Mouse (Mus musculus) stomach, postnatal 0 days (tissue): ENCODE measurements around the gene Rnf151.

Experiments used
- CTCF ChIP-seq: IDR thresholded peaks from 2 replicates; pipeline ENCODE4 v1.5.1; 2016; ENCODE audit warnings: antibody characterized with exemption, low read depth, mild to moderate bottlenecking, moderate library complexity
- EP300 ChIP-seq: optimal IDR thresholded peaks from 2 replicates; pipeline ENCODE3; 2016; ENCODE audit warnings: antibody characterized with exemption

- TF ChIP-seq CTCF (no peak), EP300 (no peak)
Observed at GRCm38 (mm10) chr17:24674277-24674676, 43.6 kb downstream of the Rnf151 start.
